Mouse (Mus musculus): ENCODE results near the gene Mreg. TPM values are rescaled to one million over a fixed set of nuclear protein-coding genes. Genes with fewer than 3 reads are reported as not detected.
"Not testable (repeated sequence)": the region's sequence is repeated elsewhere in the genome, so short reads cannot be mapped to it uniquely, and the experiment has no call there.

The Mreg gene
- polyA plus RNA-seq, 1 experiment = 0.79 TPM

DNA sequence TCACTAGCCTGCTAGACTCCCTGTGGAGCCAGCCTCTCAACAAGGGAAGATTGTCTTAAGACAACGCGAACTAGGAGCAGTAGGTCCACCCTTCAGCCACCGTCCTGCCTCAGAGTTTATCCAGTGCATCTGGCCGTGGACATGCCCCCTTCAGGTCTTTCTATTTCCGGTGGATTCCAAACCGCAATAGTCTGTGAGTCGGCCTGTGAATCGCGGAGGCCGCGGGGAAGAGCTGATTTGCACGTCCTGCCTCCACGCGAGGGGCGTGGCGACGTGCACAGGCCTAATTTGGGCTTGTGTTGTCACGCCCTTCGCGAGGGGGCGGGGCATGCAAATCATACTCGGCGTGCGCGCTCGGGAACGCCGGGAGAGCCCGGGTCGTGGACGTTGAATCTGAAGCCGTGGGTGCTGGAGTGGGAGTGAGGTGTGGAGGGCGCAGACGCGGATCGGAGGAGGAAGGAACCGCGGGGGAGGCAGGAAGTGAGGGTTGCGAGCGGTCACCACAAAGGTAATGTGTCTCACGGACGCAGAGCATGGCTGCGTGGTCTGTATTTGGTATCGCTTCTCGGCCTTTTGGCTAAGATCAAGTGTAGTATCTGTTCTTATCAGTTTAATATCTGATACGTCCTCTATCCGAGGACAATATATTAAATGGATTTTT lies 31.7 kb upstream of the Mreg start:
- TF ChIP-seq CTCF (IDR thresholded peaks at IDR 0.05; ENCODE audit: borderline replicate concordance, extremely low read depth, insufficient read depth, insufficient read length) = no peak
- TF ChIP-seq POLR2A (IDR thresholded peaks at IDR 0.05; ENCODE audit: borderline replicate concordance, extremely low read depth, insufficient read depth, insufficient read length, poor library complexity, severe bottlenecking) = peak; percentile 71; the same call in 1 of the 2 replicates

DNA sequence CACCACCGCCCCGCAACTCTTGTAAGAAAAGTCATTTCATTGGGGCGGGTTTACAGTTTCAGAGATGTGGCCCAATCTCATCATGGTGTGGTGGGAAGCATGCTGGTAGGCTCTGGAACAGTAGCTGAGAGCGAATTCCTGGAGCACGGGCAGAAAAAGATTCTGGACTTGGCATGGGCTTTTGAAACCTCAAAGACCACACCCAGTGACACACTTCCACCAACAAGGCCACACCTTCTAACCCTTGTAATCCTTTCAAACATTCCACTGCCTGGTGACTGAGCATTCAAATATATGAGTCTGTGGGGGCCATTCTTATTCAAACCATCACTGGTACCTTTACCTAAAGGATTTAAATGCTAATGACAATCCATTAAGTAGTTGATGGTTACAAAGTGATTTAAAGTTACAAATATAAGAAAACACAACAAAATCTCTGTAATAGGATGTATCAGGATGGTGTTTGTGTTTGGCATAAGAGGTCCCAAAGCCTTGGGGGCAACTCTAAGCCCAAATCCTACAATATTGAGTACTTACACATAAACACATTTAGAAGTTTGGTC lies 30.6 kb upstream of the Mreg start:
- TF ChIP-seq CTCF (IDR thresholded peaks at IDR 0.05; ENCODE audit: borderline replicate concordance, extremely low read depth, insufficient read depth, insufficient read length) (no peak), POLR2A (IDR thresholded peaks at IDR 0.05; ENCODE audit: borderline replicate concordance, extremely low read depth, insufficient read depth, insufficient read length, poor library complexity, severe bottlenecking) (no peak)
- no peak for DNase-seq (ENCODE audit: low read depth)

More for the DNA sequence above, 31.7 kb upstream of the Mreg start:
- DNase-seq (ENCODE audit: low read depth) = peak; percentile 98

DNA sequence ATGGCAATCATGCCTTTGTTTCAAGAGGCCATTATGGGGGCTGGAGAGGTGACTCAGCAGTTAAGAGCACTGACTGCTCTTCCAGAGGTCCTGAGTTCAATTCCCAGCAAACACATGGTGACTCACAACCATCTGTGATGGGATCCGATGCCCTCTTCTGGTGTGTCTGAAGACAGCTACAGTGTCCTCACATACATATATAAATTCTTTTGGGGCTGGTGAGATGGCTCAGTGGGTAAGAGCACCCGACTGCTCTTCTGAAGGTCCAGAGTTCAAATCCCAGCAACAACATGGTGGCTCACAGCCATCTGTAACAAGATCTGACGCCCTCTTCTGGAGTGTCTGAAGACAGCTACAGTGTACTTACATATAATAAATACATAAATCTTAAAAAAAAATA lies 27.0 kb upstream of the Mreg start:
- not testable (repeated sequence) for DNase-seq (ENCODE audit: low read depth)

DNA sequence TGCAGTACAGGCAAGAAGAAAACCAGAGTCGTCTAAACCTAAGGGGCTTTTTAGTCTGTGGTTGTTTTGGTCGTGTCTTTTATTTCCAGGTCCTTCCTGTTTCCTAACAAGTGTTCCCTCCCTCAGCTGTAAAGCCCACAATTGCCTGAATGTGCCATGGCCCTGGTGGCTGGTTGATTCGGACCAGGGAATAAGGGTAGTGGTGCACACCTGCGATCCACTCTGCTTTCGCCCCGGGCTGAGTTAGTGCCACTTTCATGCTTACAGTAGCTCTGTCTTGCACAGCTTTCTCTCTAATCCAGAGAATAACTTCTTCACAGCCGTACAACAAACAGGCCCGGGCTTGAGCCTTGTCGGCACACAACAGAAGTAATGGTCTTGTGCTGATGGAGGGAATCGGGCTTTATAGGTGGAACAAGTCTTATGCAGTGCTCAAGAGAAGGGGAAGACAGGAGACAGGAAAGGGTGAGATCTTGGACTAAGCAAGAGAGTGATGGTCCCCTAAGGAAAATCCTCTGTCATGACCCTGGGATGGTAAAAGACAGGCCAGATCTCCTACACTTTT lies 26.0 kb upstream of the Mreg start:
- DNase-seq (ENCODE audit: low read depth) = no peak
- TF ChIP-seq CTCF (IDR thresholded peaks at IDR 0.05; ENCODE audit: borderline replicate concordance, extremely low read depth, insufficient read depth, insufficient read length) = no peak
- no peak for TF ChIP-seq POLR2A (IDR thresholded peaks at IDR 0.05; ENCODE audit: borderline replicate concordance, extremely low read depth, insufficient read depth, insufficient read length, poor library complexity, severe bottlenecking)

DNA sequence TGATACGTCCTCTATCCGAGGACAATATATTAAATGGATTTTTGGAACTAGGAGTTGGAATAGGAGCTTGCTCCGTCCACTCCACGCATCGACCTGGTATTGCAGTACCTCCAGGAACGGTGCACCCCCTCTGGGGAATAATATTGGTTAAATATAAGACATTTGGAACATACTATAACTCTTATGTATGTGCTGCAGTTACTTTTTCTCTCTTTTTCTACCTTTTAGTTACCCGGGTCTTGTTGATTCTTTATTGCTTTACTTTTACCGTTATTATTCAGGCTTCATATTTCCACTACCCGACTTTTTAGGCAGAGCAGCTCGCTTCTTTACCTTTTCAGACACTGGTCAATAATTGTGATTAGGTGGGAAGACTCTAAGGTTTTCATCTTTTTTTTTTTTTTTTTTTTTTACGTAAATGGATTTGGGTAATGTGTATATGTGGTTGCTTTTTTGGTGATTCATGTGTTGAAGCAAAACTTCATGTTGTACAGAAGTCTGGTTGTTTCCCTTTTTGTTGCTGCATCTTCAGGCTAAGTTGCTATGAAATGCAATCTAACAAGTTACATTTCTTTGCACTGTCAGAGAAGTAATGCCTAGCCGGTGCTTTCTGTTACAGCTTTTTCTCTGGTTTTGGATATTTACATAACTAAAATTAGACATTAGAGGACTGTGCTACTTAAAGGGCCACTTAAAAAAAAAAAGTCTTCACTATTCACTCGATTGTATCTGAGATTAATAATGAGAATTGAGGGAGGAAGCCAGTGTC lies 25.1 kb upstream of the Mreg start:
- no peak for TF ChIP-seq POLR2A (IDR thresholded peaks at IDR 0.05; ENCODE audit: borderline replicate concordance, extremely low read depth, insufficient read depth, insufficient read length, poor library complexity, severe bottlenecking)
- TF ChIP-seq CTCF (IDR thresholded peaks at IDR 0.05; ENCODE audit: borderline replicate concordance, extremely low read depth, insufficient read depth, insufficient read length) = no peak
- DNase-seq (ENCODE audit: low read depth) = peak; percentile 54

DNA sequence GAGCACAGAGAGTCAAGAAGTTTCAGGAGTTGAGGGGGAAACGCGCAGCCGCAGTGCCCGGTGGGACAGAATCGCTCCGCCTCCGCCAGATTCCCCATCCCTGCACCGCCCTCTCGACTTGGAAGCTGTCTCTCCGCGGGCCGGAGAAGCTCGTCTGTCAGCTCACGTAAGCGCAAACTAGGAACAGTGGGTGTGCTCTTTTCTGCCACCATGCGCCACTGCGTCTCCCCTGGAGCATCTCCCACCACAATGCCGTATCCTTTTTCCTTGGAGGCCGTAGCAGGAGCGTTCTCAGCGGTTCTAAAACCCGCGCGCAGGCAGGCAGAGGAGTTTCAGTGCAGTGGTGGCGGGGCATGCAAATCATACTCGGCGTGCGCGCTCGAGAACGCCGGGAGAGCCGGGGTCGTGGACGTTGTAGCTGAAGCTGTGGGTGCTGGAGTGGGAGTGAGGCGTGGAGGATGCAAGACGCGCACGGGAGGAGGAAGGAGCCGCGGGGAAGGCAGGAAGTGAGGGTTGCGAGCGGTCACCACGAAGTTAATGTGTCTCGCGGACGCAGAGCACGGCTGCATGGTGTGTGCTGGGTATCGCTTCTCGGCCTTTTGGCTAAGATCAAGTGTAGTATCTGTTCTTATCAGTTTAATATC lies 24.4 kb upstream of the Mreg start:
- peak; percentile 91 for DNase-seq (ENCODE audit: low read depth)

DNA sequence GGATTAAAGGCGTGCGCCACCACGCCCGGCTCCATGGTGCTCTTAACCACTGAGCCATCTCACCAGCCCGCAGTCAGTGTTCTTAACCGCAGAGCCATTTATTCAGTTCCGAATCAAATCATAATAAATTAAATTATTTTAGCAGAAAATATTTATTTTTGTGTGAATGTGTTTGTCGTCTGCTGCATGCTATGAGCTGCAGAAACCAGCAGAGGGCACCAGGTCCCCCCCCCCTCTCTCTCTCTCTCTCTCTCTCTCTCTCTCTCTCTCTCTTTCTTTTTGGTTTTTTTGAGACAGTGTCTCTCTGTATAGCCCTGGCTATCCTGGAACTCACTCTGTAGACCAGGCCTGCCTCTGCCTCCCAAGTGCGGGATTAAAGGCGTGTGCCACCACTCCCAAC lies 20.5 kb upstream of the Mreg start:
- TF ChIP-seq CTCF (IDR thresholded peaks at IDR 0.05; ENCODE audit: borderline replicate concordance, extremely low read depth, insufficient read depth, insufficient read length) = peak; percentile 23; the same call in 1 of the 2 replicates

DNA sequence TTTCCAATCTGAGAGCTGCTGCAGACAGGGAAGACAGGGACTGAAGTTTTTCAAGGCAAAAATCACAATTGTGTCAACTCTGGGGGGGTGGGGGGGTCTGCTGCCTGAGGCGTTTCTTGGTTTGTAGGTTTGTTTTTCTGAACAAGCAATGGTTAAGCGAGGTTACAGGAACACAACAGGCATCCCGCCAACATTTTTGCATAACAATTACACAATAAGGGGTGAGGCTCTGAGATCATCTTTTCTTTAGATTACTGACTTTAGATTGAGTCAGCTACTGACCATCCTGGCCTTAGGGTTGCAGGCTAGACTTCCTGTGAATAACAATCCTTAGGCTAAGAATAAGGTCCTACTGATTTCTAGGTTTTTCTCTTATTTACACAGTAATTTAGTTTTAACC lies 16.9 kb upstream of the Mreg start:
- DNase-seq (ENCODE audit: low read depth) = no peak
- no peak for TF ChIP-seq CTCF (IDR thresholded peaks at IDR 0.05; ENCODE audit: borderline replicate concordance, extremely low read depth, insufficient read depth, insufficient read length)
- no peak for TF ChIP-seq POLR2A (IDR thresholded peaks at IDR 0.05; ENCODE audit: borderline replicate concordance, extremely low read depth, insufficient read depth, insufficient read length, poor library complexity, severe bottlenecking)

More for the DNA sequence above, 20.5 kb upstream of the Mreg start:
- DNase-seq (ENCODE audit: low read depth) = not testable (repeated sequence)

DNA sequence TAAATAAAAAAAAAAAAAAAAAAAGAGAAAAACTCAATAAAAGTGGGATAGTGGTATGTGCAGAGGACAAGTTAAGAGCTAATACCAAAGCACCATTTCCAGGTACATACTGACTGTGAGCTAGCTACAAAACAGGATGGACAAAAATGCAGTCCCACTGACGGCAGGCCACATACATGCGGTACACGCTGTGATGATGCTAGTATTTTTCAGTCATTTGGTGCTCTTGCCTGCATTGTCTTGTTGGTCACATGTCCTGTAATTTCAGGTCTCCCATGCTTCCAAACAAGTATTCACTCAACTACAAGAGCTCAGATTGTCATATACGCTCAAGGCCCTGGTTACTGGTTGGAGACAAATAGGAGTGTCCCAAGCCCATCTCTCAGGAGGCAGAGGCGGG lies 15.4 kb upstream of the Mreg start:
- DNase-seq (ENCODE audit: low read depth) = no peak
- no peak for TF ChIP-seq CTCF (IDR thresholded peaks at IDR 0.05; ENCODE audit: borderline replicate concordance, extremely low read depth, insufficient read depth, insufficient read length)
- TF ChIP-seq POLR2A (IDR thresholded peaks at IDR 0.05; ENCODE audit: borderline replicate concordance, extremely low read depth, insufficient read depth, insufficient read length, poor library complexity, severe bottlenecking) = no peak

DNA sequence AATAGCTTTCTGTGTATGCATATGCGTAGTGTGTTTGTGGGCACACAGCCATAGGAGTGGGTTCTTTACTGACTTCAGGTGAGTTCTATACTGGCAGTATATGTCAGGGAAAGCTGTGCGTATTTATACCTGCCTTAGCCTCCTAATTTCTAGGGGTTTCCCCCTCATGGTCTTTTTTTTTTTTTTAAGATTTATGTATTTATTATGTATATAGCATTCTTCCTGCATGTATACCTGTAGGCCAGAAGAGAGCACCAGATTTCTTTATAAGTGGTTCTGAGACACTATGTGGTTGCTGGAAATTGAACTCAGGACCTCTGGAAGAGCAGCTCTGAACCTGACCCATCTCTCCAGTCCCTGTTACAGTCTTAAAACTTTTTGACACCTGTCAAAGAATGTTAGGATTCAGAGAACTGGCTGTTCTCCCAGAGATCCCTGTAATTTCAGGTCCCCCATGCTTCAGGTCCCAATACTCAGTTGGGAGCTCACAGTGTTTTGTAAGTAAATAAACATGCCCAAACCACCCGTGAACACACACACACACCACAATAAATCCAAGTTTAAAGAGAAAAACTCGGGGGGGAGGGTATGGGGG lies 14.9 kb upstream of the Mreg start:
- TF ChIP-seq CTCF (IDR thresholded peaks at IDR 0.05; ENCODE audit: borderline replicate concordance, extremely low read depth, insufficient read depth, insufficient read length) (no peak), POLR2A (IDR thresholded peaks at IDR 0.05; ENCODE audit: borderline replicate concordance, extremely low read depth, insufficient read depth, insufficient read length, poor library complexity, severe bottlenecking) (no peak)
- DNase-seq (ENCODE audit: low read depth) = no peak

DNA sequence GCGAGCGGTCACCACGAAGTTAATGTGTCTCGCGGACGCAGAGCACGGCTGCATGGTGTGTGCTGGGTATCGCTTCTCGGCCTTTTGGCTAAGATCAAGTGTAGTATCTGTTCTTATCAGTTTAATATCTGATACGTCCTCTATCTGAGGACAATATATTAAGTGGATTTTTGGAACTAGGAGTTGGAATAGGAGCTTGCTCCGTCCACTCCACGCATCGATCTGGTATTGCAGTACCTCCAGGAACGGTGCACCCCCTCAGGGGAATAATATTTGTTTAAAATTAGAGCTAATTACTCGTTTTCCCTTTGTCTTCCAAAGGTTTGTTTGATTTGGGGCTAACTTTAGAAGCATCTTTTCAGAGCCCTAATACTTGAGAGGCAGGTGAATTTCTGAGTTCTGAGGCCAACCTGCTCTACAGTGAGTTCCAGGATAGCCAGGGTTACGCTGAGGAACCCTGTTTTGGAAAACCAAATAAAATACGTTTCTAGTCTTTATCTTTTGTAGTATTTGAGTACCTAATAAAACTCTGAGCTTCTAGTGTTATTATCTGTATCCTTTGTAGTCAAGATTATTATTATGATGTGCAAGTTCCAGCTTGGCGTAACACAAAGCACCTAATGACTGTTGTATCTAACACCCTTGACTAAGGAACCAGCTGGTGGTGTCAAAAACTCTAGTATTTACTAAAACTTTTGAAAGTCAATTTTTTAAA lies 14.2 kb upstream of the Mreg start:
- peak; percentile 94 for DNase-seq (ENCODE audit: low read depth)
- TF ChIP-seq POLR2A (IDR thresholded peaks at IDR 0.05; ENCODE audit: borderline replicate concordance, extremely low read depth, insufficient read depth, insufficient read length, poor library complexity, severe bottlenecking) = peak; percentile 9; the same call in 1 of the 2 replicates
- TF ChIP-seq CTCF (IDR thresholded peaks at IDR 0.05; ENCODE audit: borderline replicate concordance, extremely low read depth, insufficient read depth, insufficient read length) = no peak

DNA sequence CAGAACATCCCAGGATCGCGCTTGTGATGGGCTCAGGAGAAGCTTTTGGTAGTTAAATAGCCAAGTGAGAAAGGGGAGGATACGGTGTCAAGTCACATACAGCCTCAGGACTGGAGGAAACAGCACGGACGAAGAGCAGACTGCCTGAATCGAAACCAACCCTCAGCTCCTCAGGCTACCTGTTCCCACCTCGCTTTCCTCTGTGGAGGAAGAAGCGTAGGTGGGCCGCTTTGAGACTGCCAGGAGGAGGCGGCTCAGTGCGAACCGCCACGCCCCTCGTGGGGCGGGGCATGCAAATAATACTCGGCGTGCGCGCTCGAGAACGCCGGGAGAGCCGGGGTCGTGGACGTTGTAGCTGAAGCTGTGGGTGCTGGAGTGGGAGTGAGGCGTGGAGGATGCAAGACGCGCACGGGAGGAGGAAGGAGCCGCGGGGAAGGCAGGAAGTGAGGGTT lies 13.6 kb upstream of the Mreg start:
- peak; percentile 91 for DNase-seq (ENCODE audit: low read depth)

Data from brain, embryonic 14.5 days (tissue).